Mouse (Mus musculus): ENCODE data around the gene Mcpt8. TPM values are rescaled to one million over a fixed set of nuclear protein-coding genes. Genes with fewer than 3 reads are reported as not detected.

The Mcpt8 gene
- total RNA-seq, 4 experiments from 2014 or later = not detected

Small RNA genes within 50 kb of the gene (microRNA-seq; reads per million reads assigned to microRNA genes)
- gene Mir6949 = 0 reads per million in 2 experiments

Other genes with a start within 250 kb of the Mcpt8 start
- gene Nynrin, start 231.3 kb downstream of the Mcpt8 start, total RNA-seq (2022) = 10 to 100 TPM; 14.3 to 23.2 (median 17.2) TPM
- under 1 TPM in 3 of 4 experiments, not detected in 1; 0.05 to 0.22 (median 0.06) TPM for gene Cbln3, start 200.9 kb downstream of the Mcpt8 start, total RNA-seq (2022)
- 10 to 100 TPM; 19.1 to 27.2 (median 25.1) TPM for gene Khnyn, start 200.3 kb downstream of the Mcpt8 start, total RNA-seq (2022)
- 10 to 100 TPM; 65.6 to 78.4 (median 73.2) TPM for gene Sdr39u1, start 185.0 kb downstream of the Mcpt8 start, total RNA-seq (2022)
- 1 to 10 TPM in 3 of 4 experiments, under 1 TPM in 1; 0.99 to 3.0 (median 1.8) TPM for gene Cma1, start 140.6 kb downstream of the Mcpt8 start, total RNA-seq (2022)
- under 1 TPM in 1 of 4 experiments, not detected in 3; 0.48 TPM for gene Cma2, start 134.3 kb downstream of the Mcpt8 start, total RNA-seq (2022)
- not detected for gene Mcpt1, start 67.3 kb downstream of the Mcpt8 start, total RNA-seq (2022)
- not detected for gene Mcpt9, start 54.8 kb downstream of the Mcpt8 start, total RNA-seq (2022)
- not detected for gene Mcpt2, start 43.2 kb downstream of the Mcpt8 start, total RNA-seq (2022)
- 1 to 10 TPM in 3 of 4 experiments, under 1 TPM in 1; 0.74 to 3.0 (median 1.8) TPM for gene Mcpt4, start 23.0 kb downstream of the Mcpt8 start, total RNA-seq (2022)
- gene Ctsg, start 17.3 kb upstream of the Mcpt8 start, total RNA-seq (2022) = not detected
- not detected for gene Gzme, start 35.4 kb upstream of the Mcpt8 start, total RNA-seq (2022)
- not detected for gene Gzmd, start 47.3 kb upstream of the Mcpt8 start, total RNA-seq (2022)
- gene Gzmg, start 74.3 kb upstream of the Mcpt8 start, total RNA-seq (2022) = not detected
- gene Gzmn, start 89.3 kb upstream of the Mcpt8 start, total RNA-seq (2022) = not detected
- not detected for gene Gzmf, start 126.1 kb upstream of the Mcpt8 start, total RNA-seq (2022)
- not detected for gene Gzmc, start 149.4 kb upstream of the Mcpt8 start, total RNA-seq (2022)
- gene Gzmb, start 177.0 kb upstream of the Mcpt8 start, total RNA-seq (2022) = under 1 TPM; 0.19 to 0.40 (median 0.37) TPM